Mouse (Mus musculus) limb, embryonic 14.5 days (tissue): ENCODE measurements at regions not wholly inside any gene's neighbourhood (a gene's known extent, or its start where the extent isn't known, plus 50 kb on each side); places are given as distances from the start of the nearest gene placed in this dataset.

Experiments used
- ATAC-seq: fragments of 200-750 bp; cut with Nextera tagmentation; 2 replicates; pipeline ENCODE4 v1.8.0; 2017; ENCODE audit warnings: low read depth, moderate number of reproducible peaks, moderate TSS enrichment; ENCODE audit not compliant: low FRiP score
- DNase-seq: peaks from one replicate; pipeline ENCODE4 v3.0.0-alpha.2; 2015; ENCODE audit warnings: low spot score
- H3K27ac ChIP-seq: fragments of 300-500 bp; sonication (generic); replicated peaks from 2 replicates; pipeline ENCODE4 v1.5.1; 2014; ENCODE audit warnings: low read depth, mild to moderate bottlenecking, low read length, moderate library complexity, mixed read lengths
- H3K27me3 ChIP-seq: fragments of 300-500 bp; sonication (generic); 2 replicates; pipeline ENCODE4 v1.6.1; 2014; ENCODE audit warnings: low read length, mixed read lengths; ENCODE audit not compliant: control insufficient read depth, insufficient read depth
- H3K36me3 ChIP-seq: fragments of 300-500 bp; sonication (generic); 2 replicates; pipeline ENCODE4 v1.6.1; 2014; ENCODE audit warnings: mild to moderate bottlenecking, low read length, moderate library complexity, mixed read lengths; ENCODE audit not compliant: control insufficient read depth, insufficient read depth
- H3K4me1 ChIP-seq: fragments of 300-500 bp; sonication (generic); 2 replicates; pipeline ENCODE4 v1.6.1; 2014; ENCODE audit warnings: antibody characterized with exemption, low read length, mixed read lengths; ENCODE audit not compliant: control insufficient read depth, insufficient read depth
- H3K4me2 ChIP-seq: fragments of 300-500 bp; sonication (generic); replicated peaks from 2 replicates; pipeline ENCODE4 v1.6.1; 2014; ENCODE audit warnings: low read depth, mild to moderate bottlenecking, low read length, moderate library complexity; ENCODE audit not compliant: severe bottlenecking
- H3K4me3 ChIP-seq: fragments of 300-500 bp; sonication (generic); replicated peaks from 2 replicates; pipeline ENCODE4 v1.5.1; 2014; ENCODE audit warnings: low read length
- H3K9ac ChIP-seq: fragments of 300-500 bp; sonication (generic); 2 replicates; pipeline ENCODE4 v1.6.1; 2014; ENCODE audit warnings: mild to moderate bottlenecking, low read depth, low read length, moderate library complexity; ENCODE audit not compliant: severe bottlenecking
- H3K9me3 ChIP-seq: fragments of 300-500 bp; sonication (generic); 2 replicates; pipeline ENCODE4 v1.6.1; 2016; ENCODE audit warnings: low read length; ENCODE audit not compliant: control insufficient read depth
- POLR2A ChIP-seq: fragments of 200-500 bp; IDR thresholded peaks from 2 replicates; pipeline ENCODE4 v1.8.0; 2012; ENCODE audit warnings: inconsistent platforms, mild to moderate bottlenecking, moderate library complexity, borderline replicate concordance; ENCODE audit not compliant: insufficient read depth, insufficient read length; ENCODE audit errors: extremely low read depth
- WGBS: fragments of 180-500 bp; shearing (Covaris S2); extraction: QIAGEN DNeasy Blood & Tissue Kit; methylation state at CpG from one replicate; pipeline ENCODE4 v1.1.7; 2014; 5-methylcytosine and 5-hydroxymethylcytosine counted together

DNA sequence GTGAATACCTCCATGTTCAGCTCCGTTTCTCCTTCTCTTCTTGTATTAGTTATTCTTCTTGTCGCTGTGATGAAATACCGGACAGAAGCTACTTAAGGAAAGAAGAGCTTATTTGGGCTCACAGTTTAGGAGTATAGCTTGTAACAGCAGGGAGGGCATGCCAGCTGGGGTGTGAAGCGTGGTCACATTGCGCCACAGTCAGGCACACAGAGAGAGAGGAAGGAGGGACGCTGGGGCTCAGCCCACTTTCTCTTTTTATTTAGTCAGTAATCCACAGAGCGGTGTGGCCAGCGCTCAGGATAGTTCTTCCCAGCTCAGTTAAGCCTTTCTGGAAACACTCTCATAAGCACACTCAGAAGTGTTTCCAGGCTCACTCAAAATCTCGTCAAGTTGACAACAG lies 95.8 kb upstream of the Twist2 start:
- ATAC-seq, result no peak
- Histone ChIP-seq H3K4me2 (no peak overlapping the region), H3K36me3 (no peaks in the 10 kb centered on the region), H3K9me3 (no peaks in the 10 kb centered on the region), H3K27me3 (no peaks in the 10 kb centered on the region), H3K9ac (no peak overlapping the region), H3K4me3 (no peak overlapping the region), H3K4me1 (peaks cover 22% of the 10 kb centered on the region), H3K27ac (no peak overlapping the region)
- TF ChIP-seq POLR2A, result no peak
- 79% methylated on average over 9 of the region's 9 CpGs for WGBS
- no peak for DNase-seq

DNA sequence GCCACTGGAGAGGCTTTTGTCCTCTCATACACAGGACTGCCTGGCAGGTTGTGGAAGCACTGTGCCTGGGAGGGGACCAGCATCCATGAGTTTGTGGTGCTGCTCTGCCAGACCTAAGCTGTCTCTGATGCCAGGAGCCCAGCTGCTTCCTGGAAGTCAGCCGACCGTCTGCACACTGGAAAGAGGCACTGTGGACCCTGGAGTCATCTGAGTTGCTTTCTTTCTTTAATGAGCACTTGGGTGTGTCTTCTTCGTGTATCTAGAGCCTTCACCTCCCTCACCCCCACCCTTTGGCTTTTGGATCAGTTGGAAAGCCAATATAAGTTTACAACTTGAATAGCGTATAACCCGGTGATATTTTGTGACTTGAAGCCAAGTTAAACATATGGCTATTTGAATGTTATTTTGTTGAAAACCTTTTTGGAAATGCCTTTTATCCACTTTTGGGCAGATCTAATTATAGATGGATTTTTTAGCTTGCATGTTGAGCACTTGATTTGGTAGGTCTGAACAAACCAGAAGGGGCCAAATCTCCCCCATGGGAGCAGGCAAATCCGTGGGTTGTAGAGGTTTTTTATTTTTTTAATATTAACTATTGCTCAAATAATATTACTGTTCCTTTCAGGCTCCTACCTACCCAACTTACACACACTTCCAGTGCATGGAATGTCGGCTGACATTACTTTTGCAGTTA lies 92.6 kb upstream of the Twist2 start:
- no peak overlapping the region for H3K4me3 ChIP-seq
- ATAC-seq (peak; percentile 61), DNase-seq (peak; percentile 78)
- H3K27ac ChIP-seq, result peak overlapping the region; percentile 77
- no peaks in the 10 kb centered on the region for H3K36me3 ChIP-seq
- WGBS, result 23% methylated on average over 7 of the region's 7 CpGs
- no peak for TF ChIP-seq POLR2A
- no peaks in the 10 kb centered on the region for H3K9me3 ChIP-seq
- 0 out of 2 replicates have a peak overlapping the region, but pooled peaks have one; percentile 5 for H3K4me2 ChIP-seq
- no peaks in the 10 kb centered on the region for H3K27me3 ChIP-seq
- no peak overlapping the region for H3K9ac ChIP-seq
- H3K4me1 ChIP-seq, result peaks cover 22% of the 10 kb centered on the region

DNA sequence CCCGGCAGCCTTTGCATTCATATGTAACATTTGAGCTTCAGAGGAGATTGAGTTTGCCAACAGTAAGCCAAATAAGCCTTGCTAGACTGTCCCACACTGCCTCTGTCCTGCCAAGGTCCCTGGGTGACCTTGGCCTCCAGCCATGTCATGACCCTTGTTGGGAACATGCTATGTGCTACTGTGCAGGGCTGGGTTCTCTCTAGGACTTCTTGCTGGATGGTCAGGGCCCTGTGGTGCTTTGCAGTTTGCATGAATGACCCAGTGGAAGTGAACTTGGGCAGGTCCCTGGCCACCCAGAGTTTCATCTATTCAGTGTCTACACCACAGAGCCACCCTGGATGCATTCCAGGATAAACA lies 92.0 kb upstream of the Twist2 start:
- WGBS, result 48% methylated on average over 1 of the region's 1 CpGs
- DNase-seq, result no peak

DNA sequence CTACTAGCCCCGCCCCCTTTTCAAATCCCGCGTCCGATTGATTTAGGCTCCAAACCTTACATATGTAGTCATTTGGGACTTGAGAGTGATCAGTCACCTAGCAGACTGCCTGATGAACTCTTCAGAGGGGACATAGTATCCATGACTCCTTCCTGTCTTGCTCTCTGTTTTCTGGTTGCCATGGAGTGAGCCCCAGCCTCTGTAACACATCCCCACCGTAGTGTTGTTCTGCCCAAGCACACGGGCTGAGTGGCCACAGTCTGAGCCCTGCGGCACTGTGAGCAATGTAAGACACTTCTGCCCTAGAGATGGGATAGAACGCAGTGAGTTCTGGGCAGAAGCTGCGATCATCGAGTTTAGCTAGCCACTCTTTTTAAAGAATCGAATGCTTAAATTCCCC lies 88.1 kb upstream of the Twist2 start:
- Histone ChIP-seq H3K27ac (no peak overlapping the region), H3K36me3 (no peaks in the 10 kb centered on the region), H3K4me2 (no peak overlapping the region), H3K4me3 (no peak overlapping the region), H3K27me3 (no peaks in the 10 kb centered on the region), H3K4me1 (peaks cover 33% of the 10 kb centered on the region), H3K9ac (no peak overlapping the region), H3K9me3 (no peaks in the 10 kb centered on the region)
- no peak for TF ChIP-seq POLR2A
- DNase-seq, result no peak
- 79% methylated on average over 11 of the region's 11 CpGs for WGBS
- no peak for ATAC-seq

More for the DNA sequence above, 92.0 kb upstream of the Twist2 start:
- no peak overlapping the region for H3K9ac ChIP-seq
- peaks cover 22% of the 10 kb centered on the region for H3K4me1 ChIP-seq
- H3K4me2 ChIP-seq, result 0 out of 2 replicates have a peak overlapping the region, but pooled peaks have one; percentile 5
- H3K27ac ChIP-seq, result peak overlapping the region; percentile 77
- no peaks in the 10 kb centered on the region for H3K27me3 ChIP-seq
- no peaks in the 10 kb centered on the region for H3K36me3 ChIP-seq
- no peak for ATAC-seq
- no peak for TF ChIP-seq POLR2A
- H3K9me3 ChIP-seq, result no peaks in the 10 kb centered on the region
- no peak overlapping the region for H3K4me3 ChIP-seq

DNA sequence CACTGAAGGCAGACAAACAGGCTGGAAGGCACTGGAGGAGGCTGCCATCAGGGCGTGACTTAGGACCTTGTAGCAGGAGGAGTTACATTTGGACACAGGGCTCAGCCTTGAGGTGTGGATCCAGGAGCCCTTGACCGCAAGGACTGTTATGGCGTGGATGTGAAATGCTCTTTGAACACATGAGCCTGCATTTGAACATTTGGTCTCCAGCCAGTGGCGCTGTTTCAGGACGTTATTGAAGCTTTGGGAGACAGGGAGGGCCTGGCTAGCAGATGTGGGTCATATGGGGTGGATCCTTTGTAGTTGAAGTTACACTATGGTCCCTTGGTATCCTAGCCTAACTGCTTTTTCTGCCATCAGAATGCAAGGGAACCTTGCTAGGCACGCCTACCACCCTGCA lies 87.0 kb upstream of the Twist2 start:
- TF ChIP-seq POLR2A, result no peak
- H3K9ac ChIP-seq, result no peak overlapping the region
- peaks cover 23% of the 10 kb centered on the region for H3K4me1 ChIP-seq
- H3K27ac ChIP-seq, result peak overlapping the region; percentile 68; the same call in 1 of the 2 replicates
- no peaks in the 10 kb centered on the region for H3K9me3 ChIP-seq
- H3K27me3 ChIP-seq, result no peaks in the 10 kb centered on the region
- H3K36me3 ChIP-seq, result no peaks in the 10 kb centered on the region
- no peak for ATAC-seq
- WGBS, result 62% methylated on average over 6 of the region's 6 CpGs
- H3K4me2 ChIP-seq, result no peak overlapping the region
- peak; percentile 59 for DNase-seq
- H3K4me3 ChIP-seq, result no peak overlapping the region
